Mouse (Mus musculus): ENCODE measurements at regions not wholly inside any gene's neighbourhood (a gene's known extent, or its start where the extent isn't known, plus 50 kb on each side); places are given as distances from the start of the nearest gene placed in this dataset.

- 74% methylated on average over 3 of the region's 3 CpGs for WGBS
- Histone ChIP-seq H3K27ac (ENCODE audit: low read depth, low read length) (no peak overlapping the region), H3K4me2 (replicated peaks; ENCODE audit: low read depth) (no peak overlapping the region), H3K4me1 (replicated peaks; ENCODE audit: control insufficient read depth, insufficient read depth, low read length) (no peaks in the 10 kb centered on the region), H3K9ac (ENCODE audit: low read depth, low read length) (no peak overlapping the region), H3K36me3 (ENCODE audit: control insufficient read depth, insufficient read depth) (no peaks in the 10 kb centered on the region), H3K27me3 (replicated peaks; ENCODE audit: control insufficient read depth, insufficient read depth, low read length) (no peaks in the 10 kb centered on the region), H3K4me3 (ENCODE audit: low read depth, low read length) (no peak overlapping the region), H3K9me3 (ENCODE audit: control insufficient read depth) (no peaks in the 10 kb centered on the region)
- TF ChIP-seq CTCF (IDR thresholded peaks at IDR 0.05; ENCODE audit: low read depth): no peak
- ATAC-seq: no peak
Observed at GRCm38 (mm10) chr5:68701342-68701741, 640.1 kb downstream of the Kctd8 start.

GRCm38 (mm10) chr5:68705411-68706080 is 635.9 kb downstream of the Kctd8 start:
- Histone ChIP-seq H3K27ac (ENCODE audit: low read depth, low read length) (no peak overlapping the region), H3K4me1 (replicated peaks; ENCODE audit: control insufficient read depth, insufficient read depth, low read length) (no peaks in the 10 kb centered on the region), H3K9ac (ENCODE audit: low read depth, low read length) (no peak overlapping the region), H3K4me2 (replicated peaks; ENCODE audit: low read depth) (no peak overlapping the region), H3K9me3 (ENCODE audit: control insufficient read depth) (no peaks in the 10 kb centered on the region), H3K4me3 (ENCODE audit: low read depth, low read length) (no peak overlapping the region), H3K27me3 (replicated peaks; ENCODE audit: control insufficient read depth, insufficient read depth, low read length) (no peaks in the 10 kb centered on the region), H3K36me3 (ENCODE audit: control insufficient read depth, insufficient read depth) (no peaks in the 10 kb centered on the region)
- WGBS: 85% methylated on average over 2 of the region's 2 CpGs
- ATAC-seq: no peak
- TF ChIP-seq CTCF (IDR thresholded peaks at IDR 0.05; ENCODE audit: low read depth): no peak

- ATAC-seq: peak; percentile 54; the same call in 1 of the 2 replicates
- Histone ChIP-seq H3K27ac (ENCODE audit: low read depth, low read length) (no peak overlapping the region), H3K27me3 (replicated peaks; ENCODE audit: control insufficient read depth, insufficient read depth, low read length) (no peaks in the 10 kb centered on the region), H3K36me3 (ENCODE audit: control insufficient read depth, insufficient read depth) (no peaks in the 10 kb centered on the region), H3K4me1 (replicated peaks; ENCODE audit: control insufficient read depth, insufficient read depth, low read length) (no peaks in the 10 kb centered on the region), H3K4me3 (ENCODE audit: low read depth, low read length) (no peak overlapping the region), H3K9me3 (ENCODE audit: control insufficient read depth) (no peaks in the 10 kb centered on the region), H3K9ac (ENCODE audit: low read depth, low read length) (no peak overlapping the region), H3K4me2 (replicated peaks; ENCODE audit: low read depth) (no peak overlapping the region)
- TF ChIP-seq CTCF (IDR thresholded peaks at IDR 0.05; ENCODE audit: low read depth): no peak
- WGBS: 49% methylated on average over 4 of the region's 4 CpGs
Observed at GRCm38 (mm10) chr5:68726733-68727132, 614.7 kb downstream of the Kctd8 start.

GRCm38 (mm10) chr5:68735186-68735585 is 606.3 kb downstream of the Kctd8 start:
- Histone ChIP-seq H3K4me1 (replicated peaks; ENCODE audit: control insufficient read depth, insufficient read depth, low read length) (no peaks in the 10 kb centered on the region), H3K9me3 (ENCODE audit: control insufficient read depth) (no peaks in the 10 kb centered on the region), H3K9ac (ENCODE audit: low read depth, low read length) (no peak overlapping the region), H3K27ac (ENCODE audit: low read depth, low read length) (no peak overlapping the region), H3K4me3 (ENCODE audit: low read depth, low read length) (no peak overlapping the region), H3K36me3 (ENCODE audit: control insufficient read depth, insufficient read depth) (no peaks in the 10 kb centered on the region), H3K27me3 (replicated peaks; ENCODE audit: control insufficient read depth, insufficient read depth, low read length) (no peaks in the 10 kb centered on the region), H3K4me2 (replicated peaks; ENCODE audit: low read depth) (no peak overlapping the region)
- TF ChIP-seq CTCF (IDR thresholded peaks at IDR 0.05; ENCODE audit: low read depth): no peak
- 0 out of 2 replicates have a peak, but pooled peaks have one; percentile 16 for ATAC-seq
- WGBS: 61% methylated on average over 5 of the region's 5 CpGs

- Histone ChIP-seq H3K4me3 (ENCODE audit: low read depth, low read length) (no peak overlapping the region), H3K9me3 (ENCODE audit: control insufficient read depth) (no peaks in the 10 kb centered on the region), H3K4me1 (replicated peaks; ENCODE audit: control insufficient read depth, insufficient read depth, low read length) (no peaks in the 10 kb centered on the region), H3K27me3 (replicated peaks; ENCODE audit: control insufficient read depth, insufficient read depth, low read length) (no peaks in the 10 kb centered on the region), H3K9ac (ENCODE audit: low read depth, low read length) (no peak overlapping the region), H3K4me2 (replicated peaks; ENCODE audit: low read depth) (no peak overlapping the region), H3K27ac (ENCODE audit: low read depth, low read length) (no peak overlapping the region), H3K36me3 (ENCODE audit: control insufficient read depth, insufficient read depth) (no peaks in the 10 kb centered on the region)
- no peak for ATAC-seq
- TF ChIP-seq CTCF (IDR thresholded peaks at IDR 0.05; ENCODE audit: low read depth): no peak
- 84% methylated on average over 3 of the region's 3 CpGs for WGBS
Observed at GRCm38 (mm10) chr5:68750499-68750898, 591.0 kb downstream of the Kctd8 start.

- Histone ChIP-seq H3K4me2 (replicated peaks; ENCODE audit: low read depth) (no peak overlapping the region), H3K4me1 (replicated peaks; ENCODE audit: control insufficient read depth, insufficient read depth, low read length) (no peaks in the 10 kb centered on the region), H3K36me3 (ENCODE audit: control insufficient read depth, insufficient read depth) (no peaks in the 10 kb centered on the region), H3K27me3 (replicated peaks; ENCODE audit: control insufficient read depth, insufficient read depth, low read length) (no peaks in the 10 kb centered on the region), H3K9me3 (ENCODE audit: control insufficient read depth) (no peaks in the 10 kb centered on the region), H3K4me3 (ENCODE audit: low read depth, low read length) (no peak overlapping the region), H3K27ac (ENCODE audit: low read depth, low read length) (no peak overlapping the region), H3K9ac (ENCODE audit: low read depth, low read length) (no peak overlapping the region)
- no peak for ATAC-seq
- 0 out of 2 replicates have a peak, but pooled peaks have one; percentile 11 for TF ChIP-seq CTCF (IDR thresholded peaks at IDR 0.05; ENCODE audit: low read depth)
Observed at GRCm38 (mm10) chr5:68753025-68753424, 588.5 kb downstream of the Kctd8 start.

Measured in intestine, postnatal 0 days (tissue).